Mouse (Mus musculus): ENCODE measurements around the gene C1rl. TPM values are rescaled to one million over a fixed set of nuclear protein-coding genes. Genes with fewer than 3 reads are reported as not detected.
"Not testable (repeated sequence)": the region's sequence is repeated elsewhere in the genome, so short reads cannot be mapped to it uniquely, and the experiment has no call there.

Gene C1rl
- polyA plus RNA-seq, 1 experiment = 0.61 TPM

DNA sequence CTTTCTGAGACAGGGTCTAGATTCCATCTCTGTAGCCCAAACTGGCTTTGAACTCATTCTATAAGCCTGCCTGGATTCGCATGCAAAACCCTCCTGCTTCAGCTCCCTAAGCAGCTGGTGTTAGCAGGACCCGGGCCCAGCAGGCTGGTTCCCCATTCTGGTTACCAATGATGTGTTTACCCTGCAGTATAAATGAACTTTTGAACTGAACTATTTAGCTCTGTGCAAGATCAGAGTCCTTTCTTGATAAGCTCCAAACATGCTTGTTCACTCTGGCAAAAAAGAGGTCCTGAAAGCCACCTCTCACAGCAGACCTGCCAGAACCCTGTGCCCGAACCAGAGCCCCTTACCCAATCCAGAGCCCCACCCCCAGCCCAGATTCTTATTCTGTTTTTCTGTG, 35.0 kb downstream of the C1rl start:
- Histone ChIP-seq H3K27ac (ENCODE audit: insufficient read depth, low read depth, low read length) (peak overlapping the region; percentile 59; the same call in 1 of the 2 replicates), H3K27me3 (ENCODE audit: control insufficient read depth, insufficient read depth, low read length) (no peaks in the 10 kb centered on the region), H3K4me3 (ENCODE audit: low read depth, low read length) (no peak overlapping the region), H3K4me1 (ENCODE audit: control insufficient read depth, insufficient read depth, insufficient read length, low read length) (peaks cover 16% of the 10 kb centered on the region), H3K36me3 (ENCODE audit: control insufficient read depth, insufficient read depth, low read length) (no peaks in the 10 kb centered on the region)
- 17% methylated on average over 3 of the region's 3 CpGs for WGBS
- TF ChIP-seq CTCF (IDR thresholded peaks at IDR 0.05; ENCODE audit: extremely low read depth, insufficient read length, insufficient replicate concordance, low read depth, low read length) = no peak
- TF ChIP-seq POLR2A (IDR thresholded peaks at IDR 0.05; ENCODE audit: low read depth, low read length) = no peak

DNA sequence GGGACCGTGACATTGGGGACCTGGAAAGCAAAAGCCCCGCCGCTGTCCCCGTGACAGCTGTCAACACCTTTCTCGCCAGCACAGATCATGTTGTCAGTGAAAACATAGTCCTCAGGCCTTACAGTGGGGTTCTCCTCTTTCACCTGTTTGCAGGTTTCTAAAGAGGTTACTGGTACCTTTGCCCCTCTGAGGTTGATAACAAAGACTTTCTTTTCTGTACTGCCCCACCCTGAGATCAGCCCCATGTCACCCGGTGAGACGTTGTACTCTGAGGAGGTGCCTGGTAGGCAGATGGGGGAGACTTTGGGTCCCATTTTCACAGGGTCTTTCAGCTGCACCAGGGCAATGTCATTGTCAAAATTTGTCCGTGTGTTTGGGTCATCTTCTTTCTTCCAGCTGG, 38.2 kb downstream of the C1rl start:
- H3K27ac ChIP-seq (ENCODE audit: insufficient read depth, low read depth, low read length) = no peak overlapping the region
- H3K4me1 ChIP-seq (ENCODE audit: control insufficient read depth, insufficient read depth, insufficient read length, low read length) = peaks cover 16% of the 10 kb centered on the region
- H3K4me3 ChIP-seq (ENCODE audit: low read depth, low read length) = no peak overlapping the region
- 38% methylated on average over 8 of the region's 8 CpGs for WGBS
- no peaks in the 10 kb centered on the region for H3K36me3 ChIP-seq (ENCODE audit: control insufficient read depth, insufficient read depth, low read length)
- TF ChIP-seq POLR2A (IDR thresholded peaks at IDR 0.05; ENCODE audit: low read depth, low read length) = no peak
- no peak for TF ChIP-seq CTCF (IDR thresholded peaks at IDR 0.05; ENCODE audit: extremely low read depth, insufficient read length, insufficient replicate concordance, low read depth, low read length)
- H3K27me3 ChIP-seq (ENCODE audit: control insufficient read depth, insufficient read depth, low read length) = no peaks in the 10 kb centered on the region

DNA sequence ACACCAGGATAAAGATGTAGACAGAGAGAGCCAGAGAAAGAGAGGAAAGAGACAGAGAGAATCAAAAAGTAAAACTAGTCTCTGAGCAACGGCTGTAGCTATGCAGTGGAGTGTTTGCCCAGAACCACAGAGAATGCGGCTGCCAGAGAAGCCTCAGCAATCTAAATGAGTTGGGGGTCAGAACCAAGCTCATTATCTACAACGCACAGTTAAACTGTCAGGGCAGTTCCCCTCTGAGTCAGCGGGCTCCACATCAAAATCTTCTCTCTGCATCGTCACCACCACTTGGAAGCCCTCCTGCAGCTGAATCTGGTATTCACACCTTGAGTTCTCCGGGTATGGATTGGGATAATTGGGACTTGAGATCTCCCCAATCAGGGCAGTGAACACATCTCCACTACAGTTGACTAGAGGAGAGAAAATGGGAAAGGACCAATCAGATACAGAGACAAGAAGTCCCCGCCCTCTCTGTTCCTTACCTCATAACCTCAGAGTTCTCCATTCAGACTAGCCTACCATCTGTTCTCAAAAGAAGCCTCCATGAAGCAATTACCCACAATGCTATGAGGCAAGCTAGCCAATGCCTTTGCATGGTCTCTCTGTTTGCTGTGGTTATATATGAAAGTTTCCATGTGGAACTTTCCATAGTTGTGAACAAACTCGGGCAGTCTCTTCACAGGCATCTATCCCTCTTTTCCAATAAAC, 43.4 kb downstream of the C1rl start:
- 81% methylated on average over 8 of the region's 8 CpGs for WGBS

DNA sequence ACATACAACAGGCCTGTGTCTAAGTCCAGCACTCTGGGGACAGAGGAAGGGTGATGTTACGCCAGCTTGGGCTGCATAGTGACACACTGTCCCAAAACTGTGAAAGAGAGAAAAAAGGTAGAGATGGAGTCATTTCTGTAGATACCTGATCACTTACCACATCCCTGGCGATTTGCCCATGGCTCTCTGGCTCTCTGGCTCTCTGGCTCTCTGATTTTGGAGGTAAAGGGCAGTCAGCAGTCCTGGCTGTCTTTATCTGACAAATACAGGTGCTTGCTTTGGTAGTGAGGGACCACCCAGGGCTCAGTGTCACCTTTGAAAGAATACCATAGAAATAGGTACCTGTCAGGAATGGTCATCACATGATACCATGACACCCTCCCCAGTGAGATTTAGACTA, 48.3 kb downstream of the C1rl start:
- H3K27ac ChIP-seq (ENCODE audit: insufficient read depth, low read depth, low read length); H3K4me1 ChIP-seq (ENCODE audit: control insufficient read depth, insufficient read depth, insufficient read length, low read length); H3K36me3 ChIP-seq (ENCODE audit: control insufficient read depth, insufficient read depth, low read length); H3K27me3 ChIP-seq (ENCODE audit: control insufficient read depth, insufficient read depth, low read length); H3K4me3 ChIP-seq (ENCODE audit: low read depth, low read length): not testable (repeated sequence)
- 83% methylated on average over 2 of the region's 2 CpGs for WGBS

More for the DNA sequence above, 43.4 kb downstream of the C1rl start:
- not testable (repeated sequence) for H3K36me3 ChIP-seq (ENCODE audit: control insufficient read depth, insufficient read depth, low read length); H3K4me1 ChIP-seq (ENCODE audit: control insufficient read depth, insufficient read depth, insufficient read length, low read length); H3K4me3 ChIP-seq (ENCODE audit: low read depth, low read length); H3K27me3 ChIP-seq (ENCODE audit: control insufficient read depth, insufficient read depth, low read length); H3K27ac ChIP-seq (ENCODE audit: insufficient read depth, low read depth, low read length)

DNA sequence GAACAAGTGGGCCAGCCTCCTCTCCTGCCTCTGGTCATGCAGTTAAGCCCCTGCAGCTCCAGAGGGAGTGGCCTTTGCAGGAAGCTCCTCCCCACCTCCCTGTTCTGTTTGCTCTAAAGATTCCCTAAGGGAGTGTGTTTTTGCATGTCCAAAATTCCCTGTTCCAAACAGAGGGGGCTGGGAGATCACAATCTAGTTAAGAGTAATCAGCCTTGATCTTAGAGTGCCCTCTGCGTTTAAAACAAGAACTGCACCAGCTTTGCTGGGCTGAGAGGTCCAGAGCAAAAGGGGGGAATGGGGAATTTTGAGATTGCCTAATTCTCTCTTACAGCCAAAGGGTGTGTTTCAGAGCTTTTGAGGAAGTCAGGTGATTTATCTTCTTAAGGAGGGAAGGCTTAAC, 49.4 kb downstream of the C1rl start, which contains the start of gene C1s1:
Gene C1s1, minus strand, starts transcription at position 76 of the 400 bp plus-strand sequence.
- not testable (repeated sequence) for H3K27me3 ChIP-seq (ENCODE audit: control insufficient read depth, insufficient read depth, low read length); H3K36me3 ChIP-seq (ENCODE audit: control insufficient read depth, insufficient read depth, low read length); H3K4me1 ChIP-seq (ENCODE audit: control insufficient read depth, insufficient read depth, insufficient read length, low read length); H3K27ac ChIP-seq (ENCODE audit: insufficient read depth, low read depth, low read length)
- H3K4me3 ChIP-seq (ENCODE audit: low read depth, low read length) = peak within 1 kb of the TSS; percentile 11; the same call in 1 of the 2 replicates
- 0% methylated on average over 1 of the region's 1 CpGs for WGBS

DNA sequence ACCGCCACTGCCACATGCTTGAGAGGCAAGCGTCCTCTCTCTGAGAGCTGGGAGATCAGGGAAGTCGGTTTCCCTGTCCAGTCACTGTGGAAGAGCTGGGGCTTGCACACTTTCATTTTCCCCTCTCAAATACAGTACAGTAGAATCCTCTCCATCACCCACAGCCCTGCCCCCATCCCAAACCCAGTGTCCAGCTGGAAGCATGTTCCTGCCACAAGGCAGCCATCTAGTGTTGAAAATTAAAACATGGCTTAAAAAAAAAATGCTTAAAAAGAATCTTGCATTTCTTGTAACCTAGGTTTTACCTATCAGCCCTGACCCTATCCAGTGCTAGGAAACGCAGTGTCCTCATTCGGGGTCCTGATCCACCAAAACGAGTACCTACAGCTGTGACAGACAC, 51.6 kb downstream of the C1rl start:
- peaks cover 7% of the 10 kb centered on the region; the same call in 1 of the 2 replicates for H3K4me1 ChIP-seq (ENCODE audit: control insufficient read depth, insufficient read depth, insufficient read length, low read length)
- TF ChIP-seq CTCF (IDR thresholded peaks at IDR 0.05; ENCODE audit: extremely low read depth, insufficient read length, insufficient replicate concordance, low read depth, low read length) (peak; percentile 24; the same call in 1 of the 2 replicates), POLR2A (IDR thresholded peaks at IDR 0.05; ENCODE audit: low read depth, low read length) (no peak)
- WGBS = 75% methylated on average over 6 of the region's 6 CpGs
- H3K36me3 ChIP-seq (ENCODE audit: control insufficient read depth, insufficient read depth, low read length) = no peaks in the 10 kb centered on the region
- no peak overlapping the region for H3K4me3 ChIP-seq (ENCODE audit: low read depth, low read length)
- H3K27me3 ChIP-seq (ENCODE audit: control insufficient read depth, insufficient read depth, low read length) = no peaks in the 10 kb centered on the region
- H3K27ac ChIP-seq (ENCODE audit: insufficient read depth, low read depth, low read length) = no peak overlapping the region

DNA sequence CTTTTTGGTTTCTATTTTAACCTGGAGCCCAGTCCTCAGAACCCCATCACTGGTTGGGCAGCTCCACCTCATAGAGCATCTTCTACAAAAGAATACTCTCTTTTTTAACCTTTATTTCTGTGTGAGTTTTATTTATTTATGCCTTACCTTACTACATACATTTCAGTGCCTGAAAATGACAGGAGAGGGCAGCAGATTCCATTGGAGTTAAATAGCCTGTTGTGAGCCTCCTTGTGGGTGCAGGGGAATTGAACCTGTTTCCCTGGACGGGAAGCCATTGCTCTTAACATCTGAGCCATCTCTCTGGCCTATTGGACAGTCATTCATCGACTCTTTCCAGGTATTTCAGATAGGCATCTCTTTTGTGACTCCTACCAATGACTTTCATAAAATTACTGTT, 52.5 kb downstream of the C1rl start:
- Histone ChIP-seq H3K27ac (ENCODE audit: insufficient read depth, low read depth, low read length) (no peak overlapping the region), H3K4me1 (ENCODE audit: control insufficient read depth, insufficient read depth, insufficient read length, low read length) (peaks cover 8% of the 10 kb centered on the region; the same call in 1 of the 2 replicates), H3K27me3 (ENCODE audit: control insufficient read depth, insufficient read depth, low read length) (no peaks in the 10 kb centered on the region), H3K4me3 (ENCODE audit: low read depth, low read length) (no peak overlapping the region), H3K36me3 (ENCODE audit: control insufficient read depth, insufficient read depth, low read length) (no peaks in the 10 kb centered on the region)
- TF ChIP-seq POLR2A (IDR thresholded peaks at IDR 0.05; ENCODE audit: low read depth, low read length) (no peak), CTCF (IDR thresholded peaks at IDR 0.05; ENCODE audit: extremely low read depth, insufficient read length, insufficient replicate concordance, low read depth, low read length) (no peak)
- 78% methylated on average over 2 of the region's 2 CpGs for WGBS

DNA sequence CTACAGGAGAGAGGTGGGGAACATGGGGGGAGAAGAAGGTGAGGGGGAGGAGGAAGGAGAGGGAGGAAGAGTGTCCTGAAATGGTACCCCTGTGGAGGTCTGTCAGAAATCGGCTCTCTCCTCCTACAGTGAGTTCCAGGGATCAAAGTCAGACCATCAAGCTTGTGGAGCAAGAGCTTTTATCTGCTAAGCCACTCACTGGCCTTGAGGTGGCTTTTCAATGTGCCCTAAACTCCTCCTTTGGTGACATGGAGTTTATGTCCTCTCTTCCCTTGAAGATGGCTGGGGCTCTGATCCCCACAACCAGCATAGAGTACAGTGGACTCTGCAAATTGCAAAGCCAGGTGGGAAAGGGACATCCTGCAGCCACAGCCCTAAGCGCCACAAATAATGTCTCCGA, 55.1 kb downstream of the C1rl start:
- H3K36me3 ChIP-seq (ENCODE audit: control insufficient read depth, insufficient read depth, low read length); H3K4me3 ChIP-seq (ENCODE audit: low read depth, low read length); H3K27ac ChIP-seq (ENCODE audit: insufficient read depth, low read depth, low read length); H3K27me3 ChIP-seq (ENCODE audit: control insufficient read depth, insufficient read depth, low read length); H3K4me1 ChIP-seq (ENCODE audit: control insufficient read depth, insufficient read depth, insufficient read length, low read length): not testable (repeated sequence)
- 67% methylated on average over 3 of the region's 3 CpGs for WGBS

All from small intestine, adult 2 months (tissue).